Mouse (Mus musculus): ENCODE results near the gene Mark4.

GRCm38 (mm10) chr7:19470308-19470707 is 11.7 kb upstream of the Mark4 start:
- TF ChIP-seq CHD2 (IDR thresholded peaks at IDR 0.05; ENCODE audit: low read depth, low read length): no peak
- no peak for TF ChIP-seq ZNF384 (IDR thresholded peaks at IDR 0.05; ENCODE audit: low read depth, low read length)
- TF ChIP-seq MAFK (IDR thresholded peaks at IDR 0.05; ENCODE audit: insufficient read depth, low read depth, low read length): no peak
- no peak for TF ChIP-seq ZC3H11A (IDR thresholded peaks at IDR 0.05; ENCODE audit: borderline replicate concordance, low read depth, low read length)
